Mouse (Mus musculus) G1E (cell line): ENCODE measurements around the gene Fam131c. TPM values are rescaled to one million over a fixed set of nuclear protein-coding genes. Genes with fewer than 3 reads are reported as not detected.

Experiments
- polyA plus RNA-seq: library from polyadenylated mRNA; stranded (reverse); fragments of >175 nt; gene quantifications from 2 replicates; pipeline ENCODE4 v1.2.3, GENCODE M21; 2012
- total RNA-seq, 2 experiments: library from RNA; stranded (forward) in 1 of 2; stranded (reverse) in 1 of 2; fragments of 200-1000 nt in 1 of 2; fragments of >200 nt in 1 of 2; fragmentation: Nextera tagmentation in 1 of 2; gene quantifications; 2 replicates each; pipeline ENCODE4 v1.2.3; 2014 to 2017

The Fam131c gene
- total and polyA plus RNA-seq, 3 experiments, result not detected

Other genes starting within 250 kb of the Fam131c start
- gene Szrd1, start 228.4 kb upstream of the Fam131c start, total RNA-seq (2014; fragmentation: Nextera tagmentation), result 54.3 and 64.5 TPM in 2 replicates
- 36.7 and 37.2 TPM in 2 replicates for gene Szrd1, start 228.4 kb upstream of the Fam131c start, total RNA-seq (2017)
- 150 and 161 TPM in 2 replicates for gene Szrd1, start 228.4 kb upstream of the Fam131c start, polyA plus RNA-seq
- gene Fbxo42, start 220.3 kb upstream of the Fam131c start, total RNA-seq (2014; fragmentation: Nextera tagmentation), result 30.3 and 36.7 TPM in 2 replicates
- 7.6 and 8.3 TPM in 2 replicates for gene Fbxo42, start 220.3 kb upstream of the Fam131c start, total RNA-seq (2017)
- gene Fbxo42, start 220.3 kb upstream of the Fam131c start, polyA plus RNA-seq, result 14.3 and 15.5 TPM in 2 replicates
- 1.0 and 2.0 TPM in 2 replicates for gene Rsg1, start 154.3 kb upstream of the Fam131c start, total RNA-seq (2014; fragmentation: Nextera tagmentation)
- 0.93 and 1.6 TPM in 2 replicates for gene Rsg1, start 154.3 kb upstream of the Fam131c start, total RNA-seq (2017)
- 0.56 and 0.87 TPM in 2 replicates for gene Rsg1, start 154.3 kb upstream of the Fam131c start, polyA plus RNA-seq
- gene Arhgef19, start 128.7 kb upstream of the Fam131c start, total RNA-seq (2014; fragmentation: Nextera tagmentation), result not detected in 2 replicates
- gene Arhgef19, start 128.7 kb upstream of the Fam131c start, total RNA-seq (2017), result 0.06 TPM in 1 of 2 replicates, not detected in the other
- gene Arhgef19, start 128.7 kb upstream of the Fam131c start, polyA plus RNA-seq, result not detected in 2 replicates
- gene Epha2, start 67.0 kb upstream of the Fam131c start, total RNA-seq (2014; fragmentation: Nextera tagmentation), result not detected in 2 replicates
- gene Epha2, start 67.0 kb upstream of the Fam131c start, total RNA-seq (2017), result not detected in 2 replicates
- not detected in 2 replicates for gene Epha2, start 67.0 kb upstream of the Fam131c start, polyA plus RNA-seq
- not detected in 2 replicates for gene Clcnka, start 30.5 kb downstream of the Fam131c start, total RNA-seq (2014; fragmentation: Nextera tagmentation)
- not detected in 2 replicates for gene Clcnka, start 30.5 kb downstream of the Fam131c start, total RNA-seq (2017)
- gene Clcnka, start 30.5 kb downstream of the Fam131c start, polyA plus RNA-seq, result not detected in 2 replicates
- gene Clcnkb, start 47.8 kb downstream of the Fam131c start, total RNA-seq (2014; fragmentation: Nextera tagmentation), result not detected in 2 replicates
- 0.05 TPM in 1 of 2 replicates, not detected in the other for gene Clcnkb, start 47.8 kb downstream of the Fam131c start, total RNA-seq (2017)
- not detected in 2 replicates for gene Clcnkb, start 47.8 kb downstream of the Fam131c start, polyA plus RNA-seq
- not detected in 2 replicates for gene Hspb7, start 52.6 kb downstream of the Fam131c start, total RNA-seq (2014; fragmentation: Nextera tagmentation)
- not detected in 2 replicates for gene Hspb7, start 52.6 kb downstream of the Fam131c start, total RNA-seq (2017)
- gene Hspb7, start 52.6 kb downstream of the Fam131c start, polyA plus RNA-seq, result not detected in 2 replicates
- gene Srarp, start 67.9 kb downstream of the Fam131c start, total RNA-seq (2014; fragmentation: Nextera tagmentation), result not detected in 2 replicates
- gene Srarp, start 67.9 kb downstream of the Fam131c start, total RNA-seq (2017), result not detected in 2 replicates
- not detected in 2 replicates for gene Srarp, start 67.9 kb downstream of the Fam131c start, polyA plus RNA-seq
- 10.9 and 11.8 TPM in 2 replicates for gene Zbtb17, start 76.4 kb downstream of the Fam131c start, total RNA-seq (2014; fragmentation: Nextera tagmentation)
- 15.9 and 22.8 TPM in 2 replicates for gene Zbtb17, start 76.4 kb downstream of the Fam131c start, total RNA-seq (2017)
- gene Zbtb17, start 76.4 kb downstream of the Fam131c start, polyA plus RNA-seq, result 51.4 and 61.1 TPM in 2 replicates
- gene Spen, start 170.4 kb downstream of the Fam131c start, total RNA-seq (2014; fragmentation: Nextera tagmentation), result 100 and 118 TPM in 2 replicates
- gene Spen, start 170.4 kb downstream of the Fam131c start, total RNA-seq (2017), result 19.2 and 21.4 TPM in 2 replicates
- gene Spen, start 170.4 kb downstream of the Fam131c start, polyA plus RNA-seq, result 149 and 188 TPM in 2 replicates
- gene Fblim1, start 237.9 kb downstream of the Fam131c start, total RNA-seq (2014; fragmentation: Nextera tagmentation), result not detected in 2 replicates
- gene Fblim1, start 237.9 kb downstream of the Fam131c start, total RNA-seq (2017), result 0.11 TPM in 1 of 2 replicates, not detected in the other
- not detected in 2 replicates for gene Fblim1, start 237.9 kb downstream of the Fam131c start, polyA plus RNA-seq